Mouse (Mus musculus): Measurements from ENCODE around the gene Kcnh1.

The Kcnh1 gene

GRCm38 (mm10) chr1:192190508-192191321, at the start of gene Kcnh1:
TSS of gene Kcnh1 (plus strand) at chr1:192190774.
- peak; percentile 70 to 85 for DNase-seq (ENCODE audit: low spot score in 2 of 2)

- no peak for DNase-seq (ENCODE audit: low spot score in 2 of 2)
Observed at GRCm38 (mm10) chr1:192151179-192151578, 39.4 kb upstream of the Kcnh1 start.

GRCm38 (mm10) chr1:192171477-192171876, 19.1 kb upstream of the Kcnh1 start:
- DNase-seq (ENCODE audit: low spot score in 2 of 2), result no peak

GRCm38 (mm10) chr1:192179877-192180276, 10.7 kb upstream of the Kcnh1 start:
- DNase-seq (ENCODE audit: low spot score in 2 of 2), result no peak

GRCm38 (mm10) chr1:192181696-192182257, 8.8 kb upstream of the Kcnh1 start:
- DNase-seq (ENCODE audit: low spot score in 2 of 2), result no peak

- no peak for DNase-seq (ENCODE audit: low spot score in 2 of 2)
Observed at GRCm38 (mm10) chr1:192189056-192189455, 1.5 kb upstream of the Kcnh1 start.

GRCm38 (mm10) chr1:192189771-192190170, 803 bp upstream of the Kcnh1 start:
- no peak for DNase-seq (ENCODE audit: low spot score in 2 of 2)

GRCm38 (mm10) chr1:192191322-192191639, 707 bp downstream of the Kcnh1 start:
- DNase-seq (ENCODE audit: low spot score in 2 of 2), result no peak

GRCm38 (mm10) chr1:192191859-192192258, 1.3 kb downstream of the Kcnh1 start:
- no peak for DNase-seq (ENCODE audit: low spot score in 2 of 2)

- DNase-seq (ENCODE audit: low spot score in 2 of 2), result no peak
Observed at GRCm38 (mm10) chr1:192192710-192193109, 2.1 kb downstream of the Kcnh1 start.

- no peak for DNase-seq (ENCODE audit: low spot score in 2 of 2)
Observed at GRCm38 (mm10) chr1:192193656-192194055, 3.1 kb downstream of the Kcnh1 start.

GRCm38 (mm10) chr1:192197495-192197894, 6.9 kb downstream of the Kcnh1 start:
- DNase-seq (ENCODE audit: low spot score in 2 of 2), result no peak

- no peak for DNase-seq (ENCODE audit: low spot score in 2 of 2)
Observed at GRCm38 (mm10) chr1:192202936-192203335, 12.4 kb downstream of the Kcnh1 start.

GRCm38 (mm10) chr1:192207956-192208355, 17.4 kb downstream of the Kcnh1 start:
- DNase-seq (ENCODE audit: low spot score in 2 of 2), result no peak

- DNase-seq (ENCODE audit: low spot score in 2 of 2), result no peak
Observed at GRCm38 (mm10) chr1:192212448-192212847, 21.9 kb downstream of the Kcnh1 start.

GRCm38 (mm10) chr1:192214666-192215065, 24.1 kb downstream of the Kcnh1 start:
- DNase-seq (ENCODE audit: low spot score in 2 of 2), result no peak

- no peak for DNase-seq (ENCODE audit: low spot score in 2 of 2)
Observed at GRCm38 (mm10) chr1:192220156-192220555, 29.6 kb downstream of the Kcnh1 start.

- DNase-seq (ENCODE audit: low spot score in 2 of 2), result no peak
Observed at GRCm38 (mm10) chr1:192224161-192224560, 33.6 kb downstream of the Kcnh1 start.

- no peak for DNase-seq (ENCODE audit: low spot score in 2 of 2)
Observed at GRCm38 (mm10) chr1:192232696-192233095, 42.1 kb downstream of the Kcnh1 start.

GRCm38 (mm10) chr1:192246836-192247235, 56.3 kb downstream of the Kcnh1 start:
- no peak for DNase-seq (ENCODE audit: low spot score in 2 of 2)

- no peak for DNase-seq (ENCODE audit: low spot score in 2 of 2)
Observed at GRCm38 (mm10) chr1:192259146-192259545, 68.6 kb downstream of the Kcnh1 start.

GRCm38 (mm10) chr1:192259616-192260015, 69.0 kb downstream of the Kcnh1 start:
- DNase-seq (ENCODE audit: low spot score in 2 of 2), result no peak

- DNase-seq (ENCODE audit: low spot score in 2 of 2), result no peak
Observed at GRCm38 (mm10) chr1:192265704-192266103, 75.1 kb downstream of the Kcnh1 start.

GRCm38 (mm10) chr1:192266956-192267355, 76.4 kb downstream of the Kcnh1 start:
- DNase-seq (ENCODE audit: low spot score in 2 of 2), result no peak
